In the genomic region with DNA sequence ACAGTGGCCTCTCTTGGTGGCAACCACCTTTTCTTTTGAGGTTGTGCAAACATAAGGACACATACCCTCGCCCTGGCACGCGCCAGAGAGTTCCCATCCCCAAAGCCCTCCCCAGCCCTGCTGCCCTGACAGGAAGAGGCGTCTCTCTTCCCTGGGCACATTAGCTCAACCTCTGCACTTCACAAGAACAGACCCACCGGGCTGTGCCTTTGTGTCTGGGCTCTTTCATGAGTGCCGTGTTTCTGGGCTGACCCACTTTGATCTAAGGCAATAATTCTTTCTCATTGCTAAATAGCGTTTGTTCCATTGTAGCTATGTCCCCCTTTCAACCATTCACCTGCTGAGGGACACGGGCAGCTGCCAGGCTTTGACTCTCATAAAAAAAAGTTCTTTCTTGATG, we compare ENCODE assay signal across 18 mouse cellular contexts. TPM values are rescaled to one million over a fixed set of nuclear protein-coding genes. Genes with fewer than 3 reads are reported as not detected.
"Had no signal": no experiment of that assay in that cellular context is flagged by ENCODE, and none has a peak within 500 bp of the region (broad histone marks: within the 10 kb centered on the region; RNA-seq: fewer than 3 reads in every experiment).

No protein-coding gene starts in this region.

- H3K4me3 ChIP-seq: liver, embryonic 15.5 days; lung, embryonic 15.5 days; megakaryocyte, embryonic 14.5 days; midbrain, embryonic 13.5 days; neural tube, embryonic 12.5 days; stomach, embryonic 15.5 days had no signal

- H3K9me3 ChIP-seq: liver, embryonic 15.5 days; lung, embryonic 15.5 days; megakaryocyte, embryonic 14.5 days; midbrain, embryonic 13.5 days; neural tube, embryonic 12.5 days; stomach, embryonic 15.5 days had no signal

- ATAC-seq: liver, postnatal 0 days; lung, postnatal 0 days; midbrain, embryonic 13.5 days had no signal

- DNase-seq: liver, postnatal 0 days; lung, adult 2 months; lung, postnatal 14 days; lung, postnatal 36 days; right cerebral cortex, postnatal 14 days; thymus, adult 2 months; thymus, postnatal 25 days; thymus, postnatal 4 days had no signal

- H3K27ac ChIP-seq: liver, embryonic 15.5 days; lung, embryonic 15.5 days; macrophage; midbrain, embryonic 13.5 days; neural tube, embryonic 12.5 days; stomach, embryonic 15.5 days; stomach, postnatal 0 days had no signal

- H3K36me3 ChIP-seq: liver, embryonic 15.5 days; lung, embryonic 15.5 days; midbrain, embryonic 13.5 days; neural tube, embryonic 12.5 days; stomach, embryonic 15.5 days had no signal

- H3K9ac ChIP-seq: liver, embryonic 15.5 days; liver, postnatal 0 days; lung, embryonic 15.5 days; midbrain, embryonic 13.5 days; neural tube, embryonic 12.5 days; stomach, embryonic 15.5 days had no signal

- H3K4me1 ChIP-seq: liver, embryonic 15.5 days; lung, embryonic 15.5 days; megakaryocyte, embryonic 14.5 days; midbrain, embryonic 13.5 days; neural tube, embryonic 12.5 days; stomach, embryonic 15.5 days had no signal

- H3K4me2 ChIP-seq: liver, embryonic 15.5 days; lung, embryonic 15.5 days; midbrain, embryonic 11.5 days; midbrain, embryonic 13.5 days; neural tube, embryonic 12.5 days; stomach, embryonic 15.5 days had no signal

RNA-seq across cellular contexts. Expression of a gene that starts 7.8 kb away (rescaled TPM):
- polyA plus RNA-seq: liver, embryonic 15.5 days; liver, postnatal 0 days; lung, adult 2 months; lung, postnatal 0 days; macrophage had no signal
